Mouse (Mus musculus): ENCODE results near the gene Jph4. TPM values are rescaled to one million over a fixed set of nuclear protein-coding genes. Genes with fewer than 3 reads are reported as not detected.

The Jph4 gene
- total RNA-seq (2021): under 1 TPM; 0.28 to 0.35 TPM
- long read RNA-seq, experiment 1: 0 reads
- long read RNA-seq, experiment 2: 0 reads

DNA sequence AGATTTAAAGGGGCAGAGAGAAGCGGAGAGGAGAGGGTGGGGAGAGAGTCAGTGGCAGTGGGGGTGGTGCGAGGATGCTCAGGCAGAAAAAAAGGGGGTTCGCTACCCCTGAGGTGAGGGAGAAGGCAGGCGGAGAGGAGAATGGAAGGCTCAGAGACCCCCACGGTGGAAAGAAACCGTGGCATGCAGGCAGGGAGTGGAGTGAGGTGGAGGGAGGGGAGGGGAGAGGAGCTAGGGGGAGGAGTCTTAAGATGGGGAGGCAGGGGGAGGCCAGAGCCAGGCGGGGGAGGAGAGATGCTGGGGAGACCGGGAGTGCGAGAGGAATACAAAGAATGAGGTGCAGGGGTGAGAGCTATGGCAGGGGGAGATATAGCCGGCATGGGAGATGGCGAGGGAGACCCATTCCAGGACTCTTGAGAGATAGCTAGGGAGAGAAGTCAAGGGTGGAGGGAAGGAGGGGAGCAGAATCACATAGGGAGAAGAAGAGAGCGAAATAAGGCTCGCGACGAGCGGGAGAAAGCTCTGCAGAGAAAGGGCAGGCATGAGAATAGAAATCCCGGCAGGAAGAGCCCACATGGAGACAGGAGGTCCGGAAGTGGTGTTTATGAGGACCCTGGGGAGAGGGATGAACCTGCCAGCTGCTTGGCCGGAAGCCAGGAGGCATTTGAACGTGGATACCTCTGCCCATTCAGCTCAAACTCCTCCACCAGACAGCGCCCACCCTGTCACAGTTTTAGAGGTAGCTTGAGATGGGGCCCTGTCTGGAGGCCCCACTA is at the start of gene Jph4:
Gene Jph4, minus strand, starts transcription at position 511 of the 776 bp plus-strand sequence.
- DNase-seq: no peak

DNA sequence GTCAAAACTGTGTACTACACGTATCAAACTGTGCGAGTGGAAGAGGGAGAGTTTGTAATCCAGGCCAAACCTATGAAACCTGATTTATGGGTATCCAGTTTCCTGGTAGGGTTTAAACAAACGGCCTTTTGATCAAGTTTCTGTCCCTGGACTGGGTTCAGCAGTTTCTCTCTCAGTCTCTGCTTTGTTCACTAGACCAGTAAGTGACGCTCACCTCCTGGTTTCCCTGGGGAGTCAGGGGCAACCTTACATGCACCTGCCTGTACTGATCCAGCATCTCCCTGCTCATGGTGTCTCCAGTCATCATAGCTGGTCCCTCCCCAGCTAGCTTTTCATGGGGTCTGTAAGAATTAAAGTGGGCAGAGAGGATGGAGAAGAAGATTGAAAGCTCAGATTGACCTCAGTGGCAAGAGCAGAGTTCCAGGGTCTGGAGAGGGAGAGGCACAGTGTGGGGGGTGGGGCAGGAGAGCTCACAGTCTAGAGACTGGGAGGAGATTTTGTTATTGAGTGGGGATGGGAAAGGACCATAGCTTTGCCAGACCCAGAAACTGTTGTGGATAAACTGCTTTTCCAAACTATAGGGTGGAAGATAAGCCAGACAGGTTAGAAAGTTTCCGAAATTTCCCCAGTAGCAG is 47.6 kb upstream of the Jph4 start:
- DNase-seq: no peak

DNA sequence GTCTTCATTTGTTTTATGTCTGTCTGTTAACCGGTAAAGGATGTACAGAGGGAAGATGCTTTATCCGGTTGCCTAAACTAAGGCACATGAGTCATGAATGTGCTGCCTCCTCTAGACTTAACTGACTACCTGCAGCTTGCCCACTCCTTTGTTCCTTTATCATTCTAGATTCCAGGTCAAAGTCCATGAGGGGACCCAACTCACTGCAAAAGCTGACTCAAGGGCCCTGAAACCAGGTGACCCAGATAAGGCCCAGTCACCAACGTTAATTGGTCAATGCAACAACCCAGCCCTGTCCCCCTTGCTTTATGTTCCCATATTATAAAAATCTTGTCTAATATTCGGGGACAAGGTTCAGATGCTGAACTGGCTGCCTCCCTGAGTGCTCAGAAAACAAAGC is 45.4 kb upstream of the Jph4 start:
- DNase-seq: no peak

DNA sequence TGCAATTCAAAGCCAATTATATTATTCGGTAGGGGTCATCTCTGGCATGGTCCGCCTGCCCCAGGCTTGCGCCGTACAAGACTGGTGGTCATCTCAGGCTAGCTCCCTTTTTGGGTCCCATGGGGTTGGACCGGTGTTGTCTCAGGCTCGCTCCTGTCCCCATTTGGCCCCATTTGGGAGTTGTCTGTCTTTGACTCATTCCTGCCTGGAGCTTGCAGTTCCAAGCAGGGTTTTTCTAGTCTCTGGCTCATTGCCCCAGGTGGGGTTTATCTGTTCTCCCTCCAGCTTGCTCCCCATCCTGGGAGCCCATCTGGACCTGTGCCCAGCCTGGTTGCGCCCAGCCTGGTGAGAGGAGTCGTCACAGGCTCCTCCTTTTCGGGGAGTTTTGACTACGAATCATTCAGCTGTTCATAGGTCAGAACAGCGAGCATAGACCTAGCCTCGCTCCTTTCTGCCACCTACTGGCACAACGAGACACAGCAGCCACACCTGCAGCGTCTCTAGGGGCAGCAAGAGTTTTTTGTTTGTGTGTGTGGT is 44.4 kb upstream of the Jph4 start:
- DNase-seq: peak; percentile 48

DNA sequence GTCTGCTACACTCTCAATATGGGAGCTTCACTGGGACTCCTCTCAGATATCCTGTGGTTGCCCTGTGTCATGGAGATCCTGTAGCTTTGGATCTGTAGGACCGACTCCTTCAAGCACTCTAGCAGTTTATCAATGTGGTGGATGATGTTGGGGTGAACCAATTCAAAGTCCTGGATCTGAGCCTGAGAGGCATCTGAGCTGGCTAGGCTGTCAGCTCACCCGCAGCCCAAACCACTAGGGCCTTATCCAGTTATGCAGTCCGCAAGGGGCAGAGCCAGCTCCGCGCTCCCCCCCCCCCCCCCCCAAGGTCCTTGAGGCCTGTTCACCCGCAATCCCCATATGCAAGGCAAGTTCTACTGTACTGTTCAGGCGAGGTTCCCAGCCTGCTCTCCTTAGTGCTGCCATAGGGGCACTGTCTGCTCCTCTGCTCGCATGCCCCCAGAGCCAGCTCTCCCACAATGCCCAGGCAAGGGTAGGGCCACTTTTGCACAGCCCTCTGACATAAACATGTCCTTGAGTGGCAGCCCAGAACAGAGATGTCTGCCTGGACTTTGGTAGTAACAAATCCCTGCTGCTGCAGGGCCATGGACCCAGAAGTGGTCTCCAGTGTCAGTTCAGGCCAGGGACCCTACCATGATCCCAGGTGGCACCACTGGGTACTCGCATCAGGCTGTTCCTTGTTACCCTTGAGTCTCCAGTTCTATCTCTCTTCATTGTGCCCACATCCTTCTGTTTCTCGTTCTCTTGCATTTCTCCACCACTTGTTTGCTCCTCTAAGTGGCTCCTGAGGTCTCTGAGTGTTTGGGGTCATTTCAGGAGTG is 43.7 kb upstream of the Jph4 start:
- no peak for DNase-seq

DNA sequence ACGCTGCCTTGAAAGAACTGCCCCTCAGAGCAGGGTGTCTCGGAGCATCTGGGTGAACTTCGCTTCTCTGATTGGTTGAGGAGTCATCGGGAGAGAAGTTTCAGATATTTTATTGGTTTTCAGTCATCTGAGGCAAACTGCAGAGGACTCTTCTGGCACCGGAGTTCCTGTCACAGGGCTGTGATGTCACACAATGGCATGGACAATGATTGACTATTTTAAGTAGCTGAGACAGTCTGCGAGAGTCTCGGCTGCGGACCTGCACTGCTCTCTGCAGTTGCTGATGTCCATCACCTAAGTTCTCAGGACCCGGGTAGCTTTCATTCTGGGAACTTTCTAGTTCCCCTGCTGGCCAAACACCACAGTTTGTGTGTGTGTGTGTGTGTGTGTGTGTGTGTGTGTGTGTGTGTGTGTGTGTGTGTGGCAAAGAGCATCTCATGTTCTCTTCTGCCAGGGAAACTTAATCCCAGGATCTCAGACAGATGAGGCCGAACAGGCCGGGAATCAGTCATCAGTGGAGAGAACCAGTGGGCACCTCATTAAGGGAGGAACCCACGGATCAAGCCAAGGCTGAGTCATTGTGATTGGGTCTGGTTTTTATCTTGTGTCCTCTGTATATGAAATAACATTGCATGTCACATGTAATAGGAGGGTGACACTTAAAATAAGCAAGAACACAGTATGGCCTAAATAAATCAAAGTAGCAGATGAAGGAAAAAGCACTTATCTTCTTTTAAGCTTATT is 40.8 kb upstream of the Jph4 start:
- no peak for DNase-seq

DNA sequence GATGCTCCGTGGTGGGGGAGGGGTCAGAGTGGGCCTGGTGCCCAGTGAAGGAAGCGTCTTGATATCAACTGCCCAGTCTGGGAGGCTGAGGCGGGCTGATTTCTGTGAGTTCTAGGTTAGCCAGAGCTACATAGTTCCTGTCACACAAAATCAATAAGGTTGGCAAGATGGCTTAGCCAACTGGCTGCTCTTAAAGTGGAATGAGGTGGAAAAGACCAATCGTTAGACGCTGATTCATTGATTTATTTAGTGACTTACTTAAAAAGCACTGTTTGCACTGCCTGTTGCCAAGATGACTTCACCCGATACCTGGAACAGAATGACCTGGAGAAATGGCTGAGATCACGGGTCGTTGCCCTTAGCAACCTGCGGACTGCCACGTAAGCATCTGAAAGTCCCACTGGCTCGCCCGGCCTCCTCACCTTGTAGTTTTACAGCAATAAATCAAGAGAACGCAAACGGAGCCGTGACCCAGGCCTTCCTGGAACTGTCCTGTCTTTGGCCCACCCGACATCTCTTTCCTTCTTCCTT is 36.3 kb upstream of the Jph4 start:
- no peak for DNase-seq

DNA sequence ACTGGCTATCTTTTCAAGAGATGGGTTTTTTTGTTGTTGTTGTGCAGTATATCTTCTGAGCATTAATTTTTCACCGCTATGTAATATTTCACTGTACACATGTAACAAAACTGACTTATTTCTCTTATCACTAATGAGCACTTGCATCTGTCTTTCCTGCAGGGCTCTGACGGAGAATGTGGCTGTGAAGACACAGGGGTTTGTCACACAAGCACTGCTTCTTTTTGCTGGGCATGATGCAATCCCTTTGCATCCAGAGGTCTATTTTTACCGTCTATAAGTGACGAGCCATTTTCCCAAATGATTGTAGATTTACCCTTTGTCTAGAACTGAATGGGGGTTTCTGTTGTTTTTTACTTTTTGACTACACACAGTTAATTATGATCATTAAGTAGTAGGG is 35.4 kb upstream of the Jph4 start:
- DNase-seq: no peak

DNA sequence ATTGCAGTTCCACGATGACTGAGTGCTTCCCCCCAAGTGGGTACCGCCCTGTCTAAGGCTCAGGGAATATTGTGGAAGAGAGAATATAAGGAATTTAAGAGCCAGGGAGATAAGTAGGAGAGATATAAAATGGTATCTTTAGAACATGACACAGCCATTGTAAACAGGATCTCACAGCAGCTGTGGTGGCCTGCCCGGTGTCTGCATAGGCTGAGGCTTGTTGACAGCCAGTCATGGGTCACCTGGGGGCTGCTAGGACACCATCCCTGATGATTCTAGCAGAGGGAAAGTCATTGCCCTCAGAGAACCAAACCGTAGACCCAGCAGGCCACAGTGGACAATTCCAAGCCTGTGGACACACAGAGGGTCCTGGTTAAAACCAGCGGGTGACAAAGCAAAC is 34.2 kb upstream of the Jph4 start:
- DNase-seq: no peak

DNA sequence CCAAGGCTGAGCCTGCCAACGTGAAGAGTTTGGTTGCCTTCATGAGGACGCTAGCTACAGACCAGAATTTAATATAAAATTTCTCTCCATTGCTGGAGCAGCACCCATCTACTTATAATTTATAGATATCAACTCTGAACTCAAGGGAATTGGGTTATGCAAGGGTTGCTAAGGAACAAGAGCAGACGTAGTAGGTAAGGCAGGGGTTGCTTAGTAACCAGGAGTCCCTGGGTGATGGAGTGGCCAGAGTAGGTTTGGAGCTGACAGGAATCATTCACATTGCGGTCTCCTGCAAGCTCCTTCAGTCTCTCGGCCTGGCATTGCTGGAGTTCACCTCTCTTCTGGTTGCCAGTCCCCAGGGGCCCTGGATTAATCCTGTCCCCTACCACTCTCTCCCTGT is 32.3 kb upstream of the Jph4 start:
- DNase-seq: no peak

DNA sequence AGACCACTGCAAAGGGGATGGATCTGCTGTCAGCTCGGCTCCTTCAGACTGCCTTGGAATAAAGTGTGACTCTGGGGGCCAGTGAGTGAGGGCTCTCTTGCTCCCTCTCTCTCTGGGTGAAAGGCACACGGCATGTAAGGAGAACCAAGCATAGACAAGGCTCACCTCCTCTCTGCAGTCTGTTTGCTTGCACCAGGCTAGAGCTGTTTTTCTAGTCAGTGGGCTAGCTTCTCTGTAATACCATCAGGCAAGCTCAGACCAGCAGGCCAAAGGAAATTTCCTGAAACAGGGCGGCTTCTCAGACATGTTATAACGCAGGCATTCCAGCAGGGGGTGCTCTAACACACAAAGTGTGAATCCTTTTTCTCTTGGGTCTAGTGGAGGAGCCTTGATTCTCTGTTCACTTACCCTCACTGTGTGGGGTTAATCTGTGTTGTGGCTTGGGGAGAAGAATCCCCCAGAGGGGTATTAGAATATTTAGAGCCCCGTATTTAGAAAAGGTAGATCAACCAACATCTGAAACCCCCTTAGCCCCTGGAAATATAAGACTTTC is 31.7 kb upstream of the Jph4 start:
- peak; percentile 30 for DNase-seq

DNA sequence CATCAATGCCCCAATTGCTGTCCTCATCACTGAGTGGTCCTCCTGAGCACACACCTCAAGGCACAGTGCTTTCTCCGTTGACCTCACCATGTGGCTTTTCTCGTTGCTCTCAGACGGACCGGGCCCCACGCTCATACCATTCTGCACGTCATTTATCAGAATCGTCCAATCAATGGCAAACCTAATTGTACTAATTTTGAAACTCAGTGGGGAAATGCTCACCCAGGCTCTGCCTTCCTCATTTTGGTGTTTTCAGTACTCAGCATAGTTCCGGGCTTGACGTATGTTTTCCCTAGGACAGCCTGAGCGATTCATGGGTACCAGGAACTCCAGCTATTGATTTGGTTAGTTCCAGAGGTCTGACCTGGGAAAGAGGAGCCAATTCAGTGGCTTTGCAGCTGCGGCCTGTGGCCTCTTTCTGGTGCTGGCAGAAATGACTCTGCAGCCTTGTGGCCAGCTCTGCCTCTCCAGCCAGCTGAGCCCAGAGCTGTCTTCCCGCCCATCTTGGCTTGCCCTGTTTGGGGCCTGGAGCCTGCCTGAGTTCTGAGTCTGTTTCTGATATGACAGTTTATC is 30.2 kb upstream of the Jph4 start:
- peak; percentile 71 for DNase-seq

DNA sequence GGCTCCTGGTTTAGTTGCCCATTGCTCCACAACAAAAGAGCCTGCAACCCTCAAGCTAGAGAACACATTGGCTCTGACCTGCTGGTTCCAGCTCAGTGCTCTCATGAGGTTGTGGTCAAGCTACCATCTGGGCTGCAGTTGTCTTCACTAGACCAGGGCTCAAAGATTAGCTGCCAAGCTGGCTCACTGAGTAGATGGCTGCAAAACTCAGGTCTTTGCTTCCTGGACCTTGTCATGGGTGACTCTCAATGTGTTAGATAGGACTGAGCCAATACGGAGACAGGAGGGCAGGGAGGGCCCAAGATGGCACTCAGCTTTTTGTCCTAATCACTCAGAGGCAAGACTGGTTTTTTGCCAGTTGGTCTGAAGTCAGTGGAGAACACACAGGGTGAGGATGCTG is 29.6 kb upstream of the Jph4 start:
- DNase-seq: no peak

DNA sequence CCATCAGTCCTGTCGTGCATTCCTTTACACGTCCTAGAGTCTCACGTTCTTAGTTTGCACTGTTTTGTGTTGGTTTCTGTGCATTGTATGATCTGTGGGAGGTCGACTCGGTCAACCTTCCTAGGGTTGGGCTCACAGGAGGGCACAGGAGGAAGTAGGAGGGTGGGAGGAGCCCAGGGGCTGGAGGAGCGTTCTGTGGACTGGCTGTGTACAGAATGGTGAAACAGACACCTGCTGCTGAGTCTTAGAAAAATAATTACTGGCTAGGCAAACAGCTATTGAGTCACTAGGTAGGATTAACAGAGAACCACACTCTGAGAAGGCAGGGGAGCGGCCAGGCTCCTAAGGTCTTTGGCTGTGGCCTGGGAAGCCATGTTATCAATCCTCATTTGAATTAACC is 22.6 kb upstream of the Jph4 start:
- DNase-seq: no peak

DNA sequence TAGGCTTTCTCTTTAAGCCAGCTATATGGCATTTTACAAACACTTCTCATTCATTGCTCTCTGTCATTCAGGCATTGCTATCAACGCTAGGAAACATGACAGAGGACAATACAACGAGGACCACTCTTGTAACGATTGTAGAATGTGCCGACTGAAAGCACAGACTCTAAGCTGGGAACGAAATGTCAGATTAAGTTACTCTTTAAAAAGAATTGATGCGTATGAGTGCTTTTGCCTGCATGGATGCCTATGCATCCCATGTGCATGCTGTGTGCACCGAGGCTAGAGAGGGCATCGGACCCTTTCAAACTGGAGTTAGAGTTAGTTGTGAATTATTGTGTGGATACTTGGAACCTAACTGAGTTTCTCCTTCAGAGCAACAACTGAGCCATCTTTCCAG is 18.9 kb upstream of the Jph4 start:
- no peak for DNase-seq

DNA sequence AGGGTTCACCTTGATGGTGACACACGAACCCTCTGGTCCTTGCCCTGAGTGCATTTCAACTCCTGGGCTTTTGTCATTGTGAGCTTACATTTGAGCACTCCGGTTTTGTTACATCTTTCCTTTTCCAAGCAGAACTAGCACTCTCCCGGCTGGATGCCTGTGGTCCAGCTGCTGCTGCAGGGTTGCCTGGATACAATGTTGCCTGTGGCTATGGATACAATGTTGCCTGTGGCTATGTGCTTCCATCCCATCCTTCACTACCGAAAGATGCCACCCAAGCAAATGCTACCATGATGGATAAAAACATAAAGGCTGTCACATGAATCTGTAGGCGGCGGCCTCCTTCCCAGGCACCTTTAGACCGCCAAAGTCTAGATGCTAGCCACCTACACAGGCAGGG is 9.8 kb upstream of the Jph4 start:
- DNase-seq: no peak

DNA sequence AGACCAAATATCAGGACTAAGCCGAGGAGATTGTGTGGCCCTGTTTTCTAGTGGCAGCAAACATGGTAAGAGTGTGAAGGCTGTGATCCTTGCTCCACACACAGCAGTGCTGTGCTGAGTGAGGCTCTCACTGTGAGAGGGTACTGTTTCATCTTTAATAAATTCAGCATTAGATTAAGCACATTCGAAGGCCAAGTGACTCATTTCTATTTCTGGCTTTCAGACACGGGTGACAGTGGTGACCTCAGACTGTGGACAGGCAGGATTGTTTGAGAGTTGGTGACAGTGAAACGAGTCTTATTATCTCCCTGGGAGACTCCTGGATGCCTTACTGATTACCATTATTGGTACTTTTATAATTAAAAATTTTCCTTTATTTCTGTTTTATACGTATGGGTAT is 9.0 kb upstream of the Jph4 start:
- no peak for DNase-seq

DNA sequence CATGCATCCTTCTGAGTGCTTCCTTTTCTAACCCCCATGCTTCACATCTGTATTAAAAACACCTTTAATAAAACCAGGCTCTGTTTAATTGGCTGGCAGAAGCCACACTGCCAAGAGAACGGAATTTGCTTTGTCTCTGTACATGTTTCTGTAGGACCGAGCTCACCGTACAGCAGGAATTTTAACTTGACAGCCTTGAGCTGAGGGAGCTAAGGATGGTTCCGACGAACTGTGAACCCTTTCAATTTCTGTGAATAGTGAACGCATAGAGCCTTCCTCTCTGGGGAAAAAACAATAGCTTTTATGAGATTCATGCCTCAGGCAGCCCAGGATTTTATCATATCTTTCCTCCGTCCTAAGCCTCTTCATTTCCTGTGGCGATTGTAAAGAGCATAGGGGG is 5.6 kb upstream of the Jph4 start:
- no peak for DNase-seq

DNA sequence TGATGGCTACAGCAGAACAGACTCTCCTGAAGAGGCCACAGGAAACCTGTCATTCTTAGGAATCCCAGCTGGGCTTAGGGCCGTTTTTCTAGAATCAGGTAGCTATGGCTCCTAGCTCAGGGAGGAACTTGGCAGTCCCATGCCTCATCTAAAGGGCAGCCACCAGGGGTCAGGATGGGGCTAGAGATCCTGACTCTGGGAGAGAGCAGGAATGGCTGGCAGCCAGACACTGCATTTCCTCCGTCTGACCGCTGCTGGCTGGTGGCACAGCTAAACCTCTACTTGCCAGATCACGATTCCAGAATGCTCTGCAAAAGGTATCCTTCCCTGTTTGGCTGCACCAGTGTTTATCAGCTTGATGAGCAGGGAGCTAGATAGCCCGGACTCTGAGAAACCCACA is 5.2 kb upstream of the Jph4 start:
- peak; percentile 76 for DNase-seq

DNA sequence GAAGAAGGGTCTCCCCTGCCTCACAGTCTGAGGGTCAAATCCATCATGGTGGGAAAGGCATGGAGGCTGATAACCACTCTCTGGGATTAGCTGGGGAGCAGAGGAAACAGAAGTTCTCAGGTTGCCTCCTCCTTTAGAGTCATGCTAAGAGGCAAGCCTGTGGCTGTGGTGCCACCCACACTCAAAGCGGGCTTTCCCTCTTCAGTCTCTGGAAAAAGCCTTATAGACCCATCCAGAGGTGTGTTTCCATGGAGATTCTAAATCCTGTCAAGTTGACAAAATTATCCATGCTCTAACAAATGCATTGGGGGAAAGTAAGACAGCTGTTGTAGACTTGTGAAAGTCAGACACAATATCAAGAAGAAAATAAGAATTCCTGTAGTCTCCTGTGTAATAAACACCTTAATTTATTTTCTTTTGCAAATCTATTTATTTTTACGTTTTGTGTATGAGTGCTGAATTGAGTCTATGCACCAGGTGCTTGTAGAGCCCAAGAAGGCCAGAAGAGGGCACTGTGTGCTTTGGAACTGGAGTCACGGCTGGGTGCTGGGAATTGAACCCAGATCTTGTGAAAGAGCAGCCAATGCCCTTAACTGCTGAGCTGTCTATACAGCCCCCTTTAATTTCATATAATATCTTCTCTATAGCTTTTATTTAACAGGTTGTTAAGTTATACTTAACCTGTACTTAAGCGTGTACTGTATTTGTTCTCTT is 2.8 kb upstream of the Jph4 start:
- DNase-seq: no peak

DNA sequence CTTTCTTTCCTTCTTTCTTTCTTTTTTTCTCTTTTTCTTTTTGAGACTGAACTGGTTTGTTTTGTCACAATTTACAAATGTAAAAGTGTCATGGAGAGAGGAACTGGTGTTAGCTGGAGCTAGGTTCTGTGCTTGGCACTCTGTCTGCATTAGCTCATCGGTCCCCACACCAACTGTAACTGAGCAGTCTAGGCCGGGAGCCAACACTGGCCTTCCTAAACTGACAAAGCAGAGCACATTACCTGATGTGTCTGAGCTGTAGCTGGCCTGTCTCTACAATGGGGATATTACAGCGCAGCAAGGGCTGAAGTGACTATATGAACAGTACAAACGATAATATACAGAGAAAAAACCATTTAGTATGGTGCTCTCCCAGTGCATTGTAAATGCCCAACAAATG is 2.1 kb upstream of the Jph4 start:
- DNase-seq: peak; percentile 62

Measured in gastrocnemius, postnatal 25 days (tissue).